Mouse (Mus musculus) MEL (cell line): ENCODE measurements around the gene Scfd2. TPM values are rescaled to one million over a fixed set of nuclear protein-coding genes. Genes with fewer than 3 reads are reported as not detected.

ENCODE experiments used
- DNase-seq: peaks from one replicate; pipeline ENCODE4 v3.0.0; 2011; ENCODE audit warnings: low read depth, low spot score
- H3K27ac ChIP-seq: 2 replicates; pipeline ENCODE4 v1.5.1; 2012; ENCODE audit warnings: low read depth, mild to moderate bottlenecking, control low read depth, low read length, moderate library complexity; ENCODE audit not compliant: control insufficient read depth
- H3K27me3 ChIP-seq, 2 experiments: fragments of 150-350 bp in 1 of 2; sonication (generic) in 1 of 2; 2 replicates each; pipeline ENCODE4 v1.6.1; 2012; ENCODE audit warnings: low read length in 2 of 2, mild to moderate bottlenecking in 2 of 2, improper control_type of control experiment in 1 of 2, moderate library complexity in 1 of 2; ENCODE audit not compliant: insufficient read depth in 2 of 2, control insufficient read depth in 1 of 2
- H3K36me3 ChIP-seq, 2 experiments: 2 replicates each; pipeline ENCODE4 v1.6.1; 2012 to 2014; ENCODE audit warnings: low read length in 2 of 2, improper control_type of control experiment in 1 of 2, inconsistent platforms in 1 of 2, mild to moderate bottlenecking in 1 of 2; ENCODE audit not compliant: insufficient read depth in 2 of 2, control insufficient read depth in 1 of 2
- H3K4me1 ChIP-seq, 2 experiments: fragments of 150-350 bp in 1 of 2; sonication (generic) in 1 of 2; 2 replicates each; pipeline ENCODE4 v1.6.1; 2012; ENCODE audit warnings: low read length in 2 of 2, improper control_type of control experiment in 1 of 2, mild to moderate bottlenecking in 1 of 2; ENCODE audit not compliant: insufficient read depth in 2 of 2, control insufficient read depth in 1 of 2
- H3K4me3 ChIP-seq, 2 experiments: fragments of 150-350 bp in 1 of 2; sonication (generic) in 1 of 2; 2 replicates each; pipeline ENCODE4 v1.5.1; 2012; ENCODE audit warnings: low read depth in 2 of 2, low read length in 2 of 2, mild to moderate bottlenecking in 2 of 2, moderate library complexity in 2 of 2, control low read depth in 1 of 2, improper control_type of control experiment in 1 of 2; ENCODE audit not compliant: control insufficient read depth in 1 of 2, insufficient read depth in 1 of 2
- H3K79me2 ChIP-seq: 2 replicates; pipeline ENCODE4 v1.6.1; 2012; ENCODE audit warnings: mild to moderate bottlenecking, low read length, moderate library complexity; ENCODE audit not compliant: control insufficient read depth, poor library complexity, insufficient read depth
- H3K9ac ChIP-seq: 2 replicates; pipeline ENCODE4 v1.6.1; 2012; ENCODE audit warnings: low read depth, mild to moderate bottlenecking, control low read depth, low read length, moderate library complexity; ENCODE audit not compliant: control insufficient read depth, poor library complexity, severe bottlenecking
- H3K9me3 ChIP-seq: fragments of 150-350 bp; sonication (generic); replicated peaks from 2 replicates; pipeline ENCODE4 v1.6.1; 2012; ENCODE audit warnings: mild to moderate bottlenecking, low read length, improper control_type of control experiment, moderate library complexity; ENCODE audit not compliant: insufficient read depth
- CHD1 ChIP-seq: IDR thresholded peaks from 2 replicates; pipeline ENCODE4 v1.6.1; 2012; ENCODE audit warnings: low read depth, mild to moderate bottlenecking, inconsistent platforms, low read length, improper control_type of control experiment
- CTCF ChIP-seq, 3 experiments: IDR thresholded peaks in 2 of 3; conservative IDR thresholded peaks in 1 of 3; 2 replicates each; pipeline ENCODE4 v1.5.1; 2011 to 2012; ENCODE audit warnings: low read length in 3 of 3, low read depth in 2 of 3, mild to moderate bottlenecking in 2 of 3, improper control_type of control experiment in 1 of 3, inconsistent platforms in 1 of 3, mixed read lengths in 1 of 3, moderate library complexity in 1 of 3; ENCODE audit not compliant: control insufficient read depth in 1 of 3, insufficient read depth in 1 of 3, poor library complexity in 1 of 3, severe bottlenecking in 1 of 3
- E2F4 ChIP-seq: IDR thresholded peaks from 2 replicates; pipeline ENCODE4 v1.6.1; 2011; ENCODE audit warnings: low read depth, low read length, improper control_type of control experiment, borderline replicate concordance
- ETS1 ChIP-seq: IDR thresholded peaks from 2 replicates; pipeline ENCODE4 v1.6.1; 2012; ENCODE audit warnings: low read depth, mild to moderate bottlenecking, inconsistent platforms, low read length, improper control_type of control experiment, moderate library complexity
- GABPA ChIP-seq: IDR thresholded peaks from 2 replicates; pipeline ENCODE4 v1.6.1; 2012; ENCODE audit warnings: low read depth, mild to moderate bottlenecking, inconsistent platforms, low read length, improper control_type of control experiment, moderate library complexity
- GATA1 ChIP-seq: IDR thresholded peaks from 2 replicates; pipeline ENCODE4 v1.6.1; 2011; ENCODE audit warnings: low read depth, low read length, improper control_type of control experiment
- JUND ChIP-seq: IDR thresholded peaks from 2 replicates; pipeline ENCODE4 v1.6.1; 2011; ENCODE audit warnings: low read depth, mild to moderate bottlenecking, improper control_type of control experiment, low read length
- KAT2A ChIP-seq: conservative IDR thresholded peaks from 2 replicates; pipeline ENCODE4 v1.6.1; 2012; ENCODE audit warnings: low read depth, low read length, improper control_type of control experiment, inconsistent platforms
- MAFK ChIP-seq: IDR thresholded peaks from 2 replicates; pipeline ENCODE4 v1.6.1; 2011; ENCODE audit warnings: low read depth, mild to moderate bottlenecking, low read length, improper control_type of control experiment, borderline replicate concordance
- MAZ ChIP-seq: IDR thresholded peaks from 2 replicates; pipeline ENCODE4 v1.6.1; 2012; ENCODE audit warnings: low read depth, mild to moderate bottlenecking, inconsistent platforms, low read length, improper control_type of control experiment
- MXI1 ChIP-seq: IDR thresholded peaks from 2 replicates; pipeline ENCODE4 v1.6.1; 2011; ENCODE audit warnings: mild to moderate bottlenecking, low read depth, low read length, improper control_type of control experiment
- MYB ChIP-seq: IDR thresholded peaks from 2 replicates; pipeline ENCODE4 v1.6.1; 2011; ENCODE audit warnings: mild to moderate bottlenecking, low read depth, low read length, improper control_type of control experiment
- MYC ChIP-seq: IDR thresholded peaks from 2 replicates; pipeline ENCODE4 v1.6.1; 2011; ENCODE audit warnings: low read depth, mild to moderate bottlenecking, low read length, improper control_type of control experiment, moderate library complexity
- NELFE ChIP-seq: IDR thresholded peaks from 2 replicates; pipeline ENCODE4 v1.6.1; 2011; ENCODE audit warnings: low read depth, low read length, improper control_type of control experiment
- NRF1 ChIP-seq: IDR thresholded peaks from 2 replicates; pipeline ENCODE4 v1.6.1; 2014; ENCODE audit warnings: low read depth, mild to moderate bottlenecking, inconsistent platforms, low read length, improper control_type of control experiment, moderate library complexity; ENCODE audit not compliant: poor library complexity, insufficient read depth, severe bottlenecking
- POLR2A ChIP-seq, 2 experiments: IDR thresholded peaks; 2 replicates each; pipeline ENCODE4 v1.6.1; 2011 to 2012; ENCODE audit warnings: low read length in 2 of 2, mild to moderate bottlenecking in 2 of 2, control low read depth in 1 of 2, improper control_type of control experiment in 1 of 2, low read depth in 1 of 2, moderate library complexity in 1 of 2; ENCODE audit not compliant: control insufficient read depth in 1 of 2, insufficient read depth in 1 of 2, poor library complexity in 1 of 2
- POLR2AphosphoS5 ChIP-seq: IDR thresholded peaks from 2 replicates; pipeline ENCODE4 v1.6.1; 2012; ENCODE audit warnings: low read depth, borderline replicate concordance, mild to moderate bottlenecking, inconsistent platforms, low read length, moderate library complexity, mixed read lengths
- RCOR1 ChIP-seq: IDR thresholded peaks from 2 replicates; pipeline ENCODE4 v1.6.1; 2012; ENCODE audit warnings: low read depth, mild to moderate bottlenecking, inconsistent platforms, low read length, improper control_type of control experiment
- SIN3A ChIP-seq: IDR thresholded peaks from 2 replicates; pipeline ENCODE4 v1.6.1; 2012; ENCODE audit warnings: low read length, improper control_type of control experiment, inconsistent platforms
- TBP ChIP-seq: IDR thresholded peaks from 2 replicates; pipeline ENCODE4 v1.8.0; 2011; ENCODE audit warnings: low read depth, low read length, improper control_type of control experiment
- TCF12 ChIP-seq: IDR thresholded peaks from 2 replicates; pipeline ENCODE4 v1.6.1; 2014; ENCODE audit warnings: low read depth, mild to moderate bottlenecking, inconsistent platforms, low read length, improper control_type of control experiment, moderate library complexity
- UBTF ChIP-seq: IDR thresholded peaks from 2 replicates; pipeline ENCODE4 v1.6.1; 2012; ENCODE audit warnings: low read depth, mild to moderate bottlenecking, inconsistent platforms, low read length, improper control_type of control experiment, moderate library complexity, borderline replicate concordance; ENCODE audit not compliant: insufficient read depth
- USF1 ChIP-seq: IDR thresholded peaks from 2 replicates; pipeline ENCODE4 v1.6.1; 2014; ENCODE audit warnings: low read depth, mild to moderate bottlenecking, inconsistent platforms, low read length, improper control_type of control experiment, moderate library complexity
- USF2 ChIP-seq, 2 experiments: IDR thresholded peaks; 2 replicates each; pipeline ENCODE4 v1.6.1; 2011 to 2012; ENCODE audit warnings: improper control_type of control experiment in 2 of 2, low read length in 2 of 2, borderline replicate concordance in 1 of 2, inconsistent platforms in 1 of 2, low read depth in 1 of 2, mild to moderate bottlenecking in 1 of 2; ENCODE audit not compliant: insufficient read depth in 1 of 2
- ZKSCAN1 ChIP-seq: IDR thresholded peaks from 2 replicates; pipeline ENCODE4 v1.6.1; 2012; ENCODE audit warnings: low read depth, mild to moderate bottlenecking, inconsistent platforms, low read length, improper control_type of control experiment, moderate library complexity
- ZNF384 ChIP-seq: IDR thresholded peaks from 2 replicates; pipeline ENCODE4 v1.6.1; 2012; ENCODE audit warnings: low read depth, mild to moderate bottlenecking, inconsistent platforms, low read length, improper control_type of control experiment
- polyA plus RNA-seq, 2 experiments: library from polyadenylated mRNA; stranded (reverse) in 1 of 2; unstranded in 1 of 2; fragments of >175 nt in 1 of 2; fragments of >200 nt in 1 of 2; gene quantifications; 2 replicates each; pipeline versions ENCODE4 v1.2.1 to v1.2.4; 2012; ENCODE audit warnings: low replicate concordance in 2 of 2, low read depth in 1 of 2; ENCODE audit not compliant: insufficient read length in 2 of 2, insufficient read depth in 1 of 2, missing spikeins in 1 of 2
- total RNA-seq: library from RNA; depleted of rRNA; stranded (reverse); fragments of 300-350 nt; gene quantifications from 2 replicates; pipeline ENCODE4 v1.2.3, GENCODE M21; 2012

The Scfd2 gene
- total and polyA plus RNA-seq, 3 experiments, result 18.8 to 20.3 TPM; not detected in 1

DNA sequence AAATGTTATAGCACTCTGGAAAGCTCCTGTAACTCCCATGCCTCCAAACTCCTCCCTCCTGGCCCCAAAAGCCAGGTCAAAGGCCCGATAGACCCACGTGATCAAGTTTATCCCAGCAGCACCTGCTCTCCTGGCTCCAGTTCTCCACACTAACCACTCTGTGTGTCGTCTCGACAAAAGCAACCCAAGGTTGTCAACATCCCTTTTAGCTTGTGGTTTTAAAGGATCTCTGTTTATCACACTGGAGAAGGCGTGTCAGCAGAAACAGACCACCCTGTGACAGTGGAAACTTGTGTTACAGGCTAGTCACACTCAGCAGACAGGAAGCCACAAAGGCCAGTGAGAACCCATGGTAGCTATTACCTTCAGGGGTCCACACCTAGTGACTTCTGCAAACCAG lies 127.5 kb downstream of the Scfd2 start (continued):
- no peak for TF ChIP-seq JUND
- no peak for TF ChIP-seq POLR2AphosphoS5
- TF ChIP-seq NELFE, result no peak
- TF ChIP-seq MXI1, result peak; percentile 66
- peak; percentile 45; the same call in 1 of the 2 replicates for TF ChIP-seq ETS1
- TF ChIP-seq E2F4, result no peak
- no peak for TF ChIP-seq POLR2A (IDR thresholded peaks at IDR 0.05; ENCODE audit: control insufficient read depth in 1 of 2, insufficient read depth in 1 of 2, low read depth in 1 of 2, low read length in 2 of 2, poor library complexity in 1 of 2)
- TF ChIP-seq MYC, result no peak
- TF ChIP-seq CHD1, result no peak
- TF ChIP-seq ZNF384, result no peak
- no peak for TF ChIP-seq NRF1
- no peak for TF ChIP-seq UBTF
- TF ChIP-seq MAZ, result no peak
- no peak for TF ChIP-seq MYB
- no peak for TF ChIP-seq ZKSCAN1
- TF ChIP-seq, all 39 proteins: peak for 12

DNA sequence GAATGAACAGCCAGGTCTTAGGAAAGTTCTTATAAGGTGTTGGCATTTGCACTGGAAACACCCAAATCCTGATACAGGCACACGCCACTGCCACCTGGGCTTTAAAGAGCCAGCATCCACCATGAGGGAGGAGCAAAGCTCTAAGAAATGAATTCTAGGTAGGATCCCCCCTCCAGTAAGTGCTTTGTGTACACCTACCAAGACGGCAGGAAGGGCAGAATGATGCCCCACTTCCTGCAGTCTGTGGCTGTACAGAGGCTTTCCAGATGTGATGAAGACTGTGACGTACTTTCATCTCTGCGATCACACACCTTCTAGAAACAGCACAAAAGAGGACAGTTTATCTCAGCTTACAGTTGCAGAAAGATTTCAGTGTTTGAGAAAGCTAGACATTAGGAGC lies 128.9 kb downstream of the Scfd2 start:
- no peak for DNase-seq

More for the DNA sequence above, 128.9 kb downstream of the Scfd2 start:
- Histone ChIP-seq H3K4me3 (no peak overlapping the region), H3K79me2 (no peaks in the 10 kb centered on the region), H3K36me3 (peaks cover 0 to 8% of the 10 kb centered on the region in 2 experiments; a peak in 2 of 4 replicates), H3K9ac (no peak overlapping the region), H3K4me1 (peaks cover 0 to 5% of the 10 kb centered on the region in 2 experiments; a peak in 3 of 4 replicates), H3K27ac (no peak overlapping the region), H3K9me3 (no peaks in the 10 kb centered on the region), H3K27me3 (no peaks in the 10 kb centered on the region)
- TF ChIP-seq RCOR1, result no peak
- no peak for TF ChIP-seq USF1
- TF ChIP-seq MYB, result no peak
- no peak for TF ChIP-seq MAFK
- no peak for TF ChIP-seq TCF12
- TF ChIP-seq CTCF (IDR thresholded peaks at IDR 0.05 in 2 of 3, conservative IDR thresholded peaks at IDR 0.05 in 1 of 3; ENCODE audit: control insufficient read depth in 1 of 3, insufficient read depth in 1 of 3, low read depth in 2 of 3, low read length in 3 of 3, poor library complexity in 1 of 3, severe bottlenecking in 1 of 3), result no peak
- TF ChIP-seq MAZ, result no peak
- TF ChIP-seq SIN3A, result no peak
- no peak for TF ChIP-seq MYC
- no peak for TF ChIP-seq UBTF
- no peak for TF ChIP-seq NELFE
- TF ChIP-seq KAT2A, result no peak
- TF ChIP-seq TBP, result no peak
- no peak for TF ChIP-seq ZNF384
- no peak for TF ChIP-seq USF2 (IDR thresholded peaks at IDR 0.05; ENCODE audit: borderline replicate concordance in 1 of 2, insufficient read depth in 1 of 2, low read depth in 1 of 2, low read length in 2 of 2)
- no peak for TF ChIP-seq JUND
- TF ChIP-seq POLR2AphosphoS5, result no peak
- no peak for TF ChIP-seq GATA1
- no peak for TF ChIP-seq GABPA
